Mouse (Mus musculus): ENCODE results near the gene Llcfc1. TPM values are rescaled to one million over a fixed set of nuclear protein-coding genes. Genes with fewer than 3 reads are reported as not detected.

The Llcfc1 gene
- polyA plus RNA-seq, 1 experiment = not detected

GRCm38 (mm10) chr6:41681656-41682055, 2.6 kb upstream of the Llcfc1 start:
- no peak for TF ChIP-seq GATA1 (IDR thresholded peaks at IDR 0.05; ENCODE audit: low read length)

- TF ChIP-seq GATA1 (IDR thresholded peaks at IDR 0.05; ENCODE audit: low read length) = no peak
Observed at GRCm38 (mm10) chr6:41684911-41685310, 680 bp downstream of the Llcfc1 start.

- TF ChIP-seq GATA1 (IDR thresholded peaks at IDR 0.05; ENCODE audit: low read length) = no peak
Observed at GRCm38 (mm10) chr6:41685596-41685995, 1.4 kb downstream of the Llcfc1 start.

- no peak for TF ChIP-seq GATA1 (IDR thresholded peaks at IDR 0.05; ENCODE audit: low read length)
Observed at GRCm38 (mm10) chr6:41692200-41692599, 8.0 kb downstream of the Llcfc1 start.

- TF ChIP-seq GATA1 (IDR thresholded peaks at IDR 0.05; ENCODE audit: low read length) = no peak
Observed at GRCm38 (mm10) chr6:41694407-41694806, 10.2 kb downstream of the Llcfc1 start.

GRCm38 (mm10) chr6:41701245-41701644, 17.0 kb downstream of the Llcfc1 start:
- TF ChIP-seq GATA1 (IDR thresholded peaks at IDR 0.05; ENCODE audit: low read length) = no peak

- TF ChIP-seq GATA1 (IDR thresholded peaks at IDR 0.05; ENCODE audit: low read length) = no peak
Observed at GRCm38 (mm10) chr6:41702928-41703327, 18.7 kb downstream of the Llcfc1 start.

- TF ChIP-seq GATA1 (IDR thresholded peaks at IDR 0.05; ENCODE audit: low read length) = peak; percentile 53
Observed at GRCm38 (mm10) chr6:41704123-41704522, 19.9 kb downstream of the Llcfc1 start, which contains the start of gene Kel. Gene Kel (minus strand): TSS chr6:41704339.

GRCm38 (mm10) chr6:41706275-41706674, 22.0 kb downstream of the Llcfc1 start:
- TF ChIP-seq GATA1 (IDR thresholded peaks at IDR 0.05; ENCODE audit: low read length) = no peak

- TF ChIP-seq GATA1 (IDR thresholded peaks at IDR 0.05; ENCODE audit: low read length) = no peak
Observed at GRCm38 (mm10) chr6:41710281-41710680, 26.1 kb downstream of the Llcfc1 start.

- no peak for TF ChIP-seq GATA1 (IDR thresholded peaks at IDR 0.05; ENCODE audit: low read length)
Observed at GRCm38 (mm10) chr6:41721430-41721829, 37.2 kb downstream of the Llcfc1 start.

- no peak for TF ChIP-seq GATA1 (IDR thresholded peaks at IDR 0.05; ENCODE audit: low read length)
Observed at GRCm38 (mm10) chr6:41727989-41728609, 43.9 kb downstream of the Llcfc1 start.

- TF ChIP-seq GATA1 (IDR thresholded peaks at IDR 0.05; ENCODE audit: low read length) = no peak
Observed at GRCm38 (mm10) chr6:41734719-41735470, 50.7 kb downstream of the Llcfc1 start.

Other genes starting within 250 kb of the Llcfc1 start
- gene Gm10334, start 238.3 kb upstream of the Llcfc1 start, polyA plus RNA-seq (2012) = not detected in 2 replicates
- not detected in 2 replicates for gene Prss1, start 225.5 kb upstream of the Llcfc1 start, polyA plus RNA-seq (2012)
- gene Prss2, start 162.6 kb upstream of the Llcfc1 start, polyA plus RNA-seq (2012) = not detected in 2 replicates
- gene Ephb6, start 78.9 kb upstream of the Llcfc1 start, polyA plus RNA-seq (2012) = 0.25 and 0.48 TPM in 2 replicates
- not detected in 2 replicates for gene Trpv6, start 48.0 kb upstream of the Llcfc1 start, polyA plus RNA-seq (2012)
- not detected in 2 replicates for gene Trpv5, start 3.7 kb upstream of the Llcfc1 start, polyA plus RNA-seq (2012)
- 1.0 and 1.3 TPM in 2 replicates for gene Kel, start 19.9 kb downstream of the Llcfc1 start, polyA plus RNA-seq (2012)
- not detected in 2 replicates for gene Olfr459, start 90.7 kb downstream of the Llcfc1 start, polyA plus RNA-seq (2012)
- gene Pip, start 163.1 kb downstream of the Llcfc1 start, polyA plus RNA-seq (2012) = not detected in 2 replicates
- not detected in 2 replicates for gene Sval2, start 168.6 kb downstream of the Llcfc1 start, polyA plus RNA-seq (2012)